Mouse (Mus musculus) embryonic facial prominence, embryonic 11.5 days (tissue): ENCODE data around the gene U2af1l4. TPM values are rescaled to one million over a fixed set of nuclear protein-coding genes. Genes with fewer than 3 reads are reported as not detected.

Experiments
- ATAC-seq: fragments of 200-750 bp; cut with Nextera tagmentation; replicated peaks from 2 replicates; pipeline ENCODE4 v1.8.0; 2017; ENCODE audit warnings: low read depth; ENCODE audit not compliant: insufficient number of reproducible peaks, low FRiP score, low TSS enrichment
- DNase-seq: peaks from one replicate; pipeline ENCODE4 v3.0.0-alpha.2; 2015; ENCODE audit warnings: low spot score
- H3K27ac ChIP-seq: fragments of 300-500 bp; sonication (generic); replicated peaks from 2 replicates; pipeline ENCODE4 v1.5.1; 2014; ENCODE audit warnings: mild to moderate bottlenecking, low read depth, low read length, control low read depth
- H3K27me3 ChIP-seq: fragments of 300-500 bp; sonication (generic); 2 replicates; pipeline ENCODE4 v1.6.1; 2014; ENCODE audit warnings: mild to moderate bottlenecking, low read length, moderate library complexity, mixed read lengths; ENCODE audit not compliant: control insufficient read depth, insufficient read depth
- H3K36me3 ChIP-seq: fragments of 300-500 bp; sonication (generic); replicated peaks from 2 replicates; pipeline ENCODE4 v1.6.1; 2014; ENCODE audit warnings: low read depth, mild to moderate bottlenecking, low read length, moderate library complexity, mixed read lengths; ENCODE audit not compliant: control insufficient read depth, insufficient read depth
- H3K4me1 ChIP-seq: fragments of 300-500 bp; sonication (generic); 2 replicates; pipeline ENCODE4 v1.6.1; 2014; ENCODE audit warnings: low read length, mixed read lengths; ENCODE audit not compliant: control insufficient read depth, insufficient read depth
- H3K4me2 ChIP-seq: fragments of 300-500 bp; sonication (generic); 2 replicates; pipeline ENCODE4 v1.6.1; 2014; ENCODE audit warnings: low read depth, mild to moderate bottlenecking, control low read depth, low read length, moderate library complexity
- H3K4me3 ChIP-seq: fragments of 300-500 bp; sonication (generic); 2 replicates; pipeline ENCODE4 v1.5.1; 2014; ENCODE audit warnings: low read depth, low read length, control low read depth
- H3K9ac ChIP-seq: fragments of 300-500 bp; sonication (generic); replicated peaks from 2 replicates; pipeline ENCODE4 v1.6.1; 2014; ENCODE audit warnings: mild to moderate bottlenecking, control low read depth, low read length
- H3K9me3 ChIP-seq: fragments of 300-500 bp; sonication (generic); replicated peaks from 2 replicates; pipeline ENCODE4 v1.6.1; 2016; ENCODE audit warnings: mild to moderate bottlenecking, low read length, inconsistent platforms, mixed read lengths; ENCODE audit not compliant: control insufficient read depth
- WGBS: fragments of 180-500 bp; shearing (Covaris S2); extraction: QIAGEN DNeasy Blood & Tissue Kit; methylation state at CpG from one replicate; pipeline ENCODE4 v1.1.7; 2014; 5-methylcytosine and 5-hydroxymethylcytosine counted together
- polyA plus RNA-seq: library from polyadenylated mRNA; unstranded; fragments of >200 nt; fragmentation: Nextera tagmentation; extraction: Ambion mirVana; gene quantifications from 2 replicates; pipeline ENCODE4 v1.2.1, GENCODE M21; 2014

U2af1l4 gene
- 99.9 and 102 TPM in 2 replicates for polyA plus RNA-seq

DNA sequence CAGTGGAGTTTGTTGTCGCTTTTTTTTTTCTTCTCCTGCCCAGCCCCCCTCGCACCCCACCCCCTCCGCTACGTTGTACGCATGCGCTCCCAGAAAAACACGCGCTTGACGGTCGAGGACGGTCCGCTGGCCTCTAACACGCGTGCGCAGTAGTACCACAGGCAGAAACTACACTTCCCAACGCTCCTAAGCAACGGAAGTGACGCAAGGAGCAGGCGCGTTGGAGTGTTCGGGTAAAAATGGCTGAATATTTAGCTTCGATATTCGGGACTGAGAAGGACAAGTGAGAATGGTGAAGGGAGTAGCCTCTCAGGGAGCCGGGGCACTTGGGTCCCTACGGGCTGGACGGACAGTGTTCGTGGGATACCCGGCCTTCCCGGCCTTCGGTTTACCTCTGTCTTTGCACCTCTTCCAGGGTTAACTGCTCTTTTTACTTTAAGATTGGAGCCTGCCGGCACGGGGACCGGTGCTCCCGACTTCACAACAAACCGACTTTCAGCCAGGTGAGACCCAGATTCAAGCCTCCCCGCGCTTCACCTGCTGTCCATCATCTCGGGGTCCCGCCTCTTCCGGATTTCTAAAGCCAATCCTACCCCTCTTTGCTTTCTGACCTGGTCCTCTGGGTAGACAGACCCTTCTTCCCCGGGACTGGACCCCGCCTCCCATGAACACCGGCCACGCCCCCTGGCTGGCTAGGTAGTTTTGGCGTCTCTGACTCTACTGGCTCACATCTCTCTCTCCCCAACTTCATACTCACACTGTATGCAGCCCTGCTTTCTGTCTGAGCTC lies at the start of gene U2af1l4, which contains the start of the genes Gm49396 and Psenen:
U2af1l4 (plus strand) TSS at position 185 of the 789 bp plus-strand sequence.
Gm49396 (plus strand) TSS at position 228 of the 789 bp plus-strand sequence.
Psenen (minus strand) TSS at position 511 of the 789 bp plus-strand sequence.
- Histone ChIP-seq H3K27me3 (no peaks in the 10 kb centered on the region), H3K9me3 (no peaks in the 10 kb centered on the region), H3K36me3 (no peaks in the 10 kb centered on the region), H3K4me2 (peak within 1 kb of the TSS; percentile 71), H3K4me3 (peak within 1 kb of the TSS; percentile 60), H3K4me1 (no peaks in the 10 kb centered on the region), H3K27ac (peak within 1 kb of the TSS; percentile 80), H3K9ac (peak within 1 kb of the TSS; percentile 71)
- ATAC-seq = peak; percentile 76
- peak; percentile 99 for DNase-seq
- WGBS = under 1% methylated on average over 45 of the region's 45 CpGs

- Histone ChIP-seq H3K9me3 (no peaks in the 10 kb centered on the region), H3K9ac (no peak overlapping the region), H3K4me3 (no peak overlapping the region), H3K4me2 (no peak overlapping the region), H3K27ac (no peak overlapping the region), H3K4me1 (no peaks in the 10 kb centered on the region), H3K36me3 (no peaks in the 10 kb centered on the region), H3K27me3 (no peaks in the 10 kb centered on the region)
- no peak for DNase-seq
- WGBS = 56% methylated on average over 24 of the region's 24 CpGs
- no peak for ATAC-seq
These were observed 47.9 kb upstream of the U2af1l4 start for GRCm38 (mm10) chr7:30515003-30515760.

DNA sequence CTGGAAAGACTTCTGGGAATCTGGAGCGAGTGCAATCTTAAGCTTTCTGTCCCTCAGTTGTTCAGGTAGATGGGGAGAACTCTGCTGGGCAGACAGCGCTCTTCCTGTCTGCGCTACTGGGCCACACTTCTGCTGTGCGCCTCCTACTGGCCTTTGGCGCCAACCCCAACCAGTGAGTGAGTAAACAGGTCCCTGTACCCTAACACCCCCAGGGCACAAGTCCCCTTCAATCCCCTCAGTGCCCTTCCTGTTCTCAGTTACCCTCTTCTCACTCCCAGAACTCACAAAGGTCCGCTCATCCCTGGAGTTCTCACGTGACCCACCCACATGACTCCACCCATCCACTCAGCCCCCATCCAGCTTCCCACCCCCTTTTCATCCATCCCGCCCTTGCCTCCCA lies 44.8 kb upstream of the U2af1l4 start:
- no peaks in the 10 kb centered on the region for H3K9me3 ChIP-seq
- DNase-seq (no peak), ATAC-seq (no peak)
- H3K36me3 ChIP-seq = peaks cover 2% of the 10 kb centered on the region; the same call in 1 of the 2 replicates
- H3K9ac ChIP-seq = no peak overlapping the region
- H3K4me3 ChIP-seq = no peak overlapping the region
- no peak overlapping the region for H3K4me2 ChIP-seq
- H3K27ac ChIP-seq = no peak overlapping the region
- 38% methylated on average over 8 of the region's 8 CpGs for WGBS
- H3K27me3 ChIP-seq = no peaks in the 10 kb centered on the region
- no peaks in the 10 kb centered on the region for H3K4me1 ChIP-seq

GRCm38 (mm10) chr7:30520396-30520795 lies 42.7 kb upstream of the U2af1l4 start:
- Histone ChIP-seq H3K4me1 (no peaks in the 10 kb centered on the region), H3K4me3 (no peak overlapping the region), H3K9ac (no peak overlapping the region), H3K4me2 (no peak overlapping the region), H3K36me3 (peaks cover 2% of the 10 kb centered on the region; the same call in 1 of the 2 replicates), H3K27me3 (no peaks in the 10 kb centered on the region), H3K9me3 (no peaks in the 10 kb centered on the region), H3K27ac (no peak overlapping the region)
- no peak for DNase-seq
- no peak for ATAC-seq
- 66% methylated on average over 4 of the region's 4 CpGs for WGBS

GRCm38 (mm10) chr7:30520856-30521255 lies 42.2 kb upstream of the U2af1l4 start:
- no peaks in the 10 kb centered on the region for H3K27me3 ChIP-seq
- H3K9ac ChIP-seq = no peak overlapping the region
- WGBS = 65% methylated on average over 5 of the region's 5 CpGs
- H3K9me3 ChIP-seq = no peaks in the 10 kb centered on the region
- H3K4me3 ChIP-seq = no peak overlapping the region
- DNase-seq = no peak
- peaks cover 2% of the 10 kb centered on the region; the same call in 1 of the 2 replicates for H3K36me3 ChIP-seq
- no peak overlapping the region for H3K27ac ChIP-seq
- H3K4me2 ChIP-seq = no peak overlapping the region
- no peaks in the 10 kb centered on the region for H3K4me1 ChIP-seq
- no peak for ATAC-seq

DNA sequence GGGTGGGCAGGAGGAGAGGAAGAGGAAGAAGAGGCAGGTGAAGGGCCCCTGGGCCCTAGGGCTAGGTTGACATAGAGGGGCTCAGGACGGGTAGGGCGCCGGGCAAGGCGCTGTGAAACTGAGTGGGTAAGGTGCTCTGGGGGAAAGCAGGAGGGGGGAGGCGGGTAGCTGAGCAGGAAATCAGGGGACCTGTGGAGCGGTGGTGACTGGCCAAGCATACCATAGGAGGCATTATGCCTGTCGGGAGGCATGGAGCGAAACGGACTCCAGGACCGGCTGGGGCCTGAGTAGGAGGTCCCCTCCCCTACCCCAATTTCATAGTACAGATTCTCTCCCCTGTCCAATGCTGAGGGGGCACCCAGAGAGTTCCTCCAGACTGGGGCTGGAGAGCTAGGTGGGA lies 40.2 kb upstream of the U2af1l4 start:
- H3K9ac ChIP-seq = no peak overlapping the region
- H3K27me3 ChIP-seq = no peaks in the 10 kb centered on the region
- no peak for DNase-seq
- no peak for ATAC-seq
- H3K36me3 ChIP-seq = peaks cover 2% of the 10 kb centered on the region
- no peak overlapping the region for H3K4me3 ChIP-seq
- H3K4me2 ChIP-seq = no peak overlapping the region
- WGBS = 86% methylated on average over 10 of the region's 10 CpGs
- H3K4me1 ChIP-seq = 0 out of 2 replicates have a peak, but pooled peaks cover 4% of the 10 kb centered on the region
- H3K9me3 ChIP-seq = no peaks in the 10 kb centered on the region
- no peak overlapping the region for H3K27ac ChIP-seq

- Histone ChIP-seq H3K4me1 (0 out of 2 replicates have a peak, but pooled peaks cover 4% of the 10 kb centered on the region), H3K4me2 (no peak overlapping the region), H3K27ac (no peak overlapping the region), H3K9ac (no peak overlapping the region), H3K9me3 (no peaks in the 10 kb centered on the region), H3K36me3 (peaks cover 6% of the 10 kb centered on the region), H3K27me3 (no peaks in the 10 kb centered on the region), H3K4me3 (no peak overlapping the region)
- no peak for ATAC-seq
- no peak for DNase-seq
- WGBS = 72% methylated on average over 6 of the region's 6 CpGs
These were observed 38.6 kb upstream of the U2af1l4 start for GRCm38 (mm10) chr7:30524487-30524886.
